Mouse (Mus musculus) CD4-positive, CD25-positive, alpha-beta regulatory T cell (primary cell): Measurements from ENCODE around the gene Birc5. TPM values are rescaled to one million over a fixed set of nuclear protein-coding genes. Genes with fewer than 3 reads are reported as not detected.

Experiments used
- polyA plus RNA-seq: library from polyadenylated mRNA; unstranded; fragments of 100-300 nt; shearing (Covaris generic); gene quantifications from one replicate; pipeline ENCODE4 v1.2.1, GENCODE M21; 2017

Birc5 gene
- polyA plus RNA-seq: 9.7 TPM

DNA sequence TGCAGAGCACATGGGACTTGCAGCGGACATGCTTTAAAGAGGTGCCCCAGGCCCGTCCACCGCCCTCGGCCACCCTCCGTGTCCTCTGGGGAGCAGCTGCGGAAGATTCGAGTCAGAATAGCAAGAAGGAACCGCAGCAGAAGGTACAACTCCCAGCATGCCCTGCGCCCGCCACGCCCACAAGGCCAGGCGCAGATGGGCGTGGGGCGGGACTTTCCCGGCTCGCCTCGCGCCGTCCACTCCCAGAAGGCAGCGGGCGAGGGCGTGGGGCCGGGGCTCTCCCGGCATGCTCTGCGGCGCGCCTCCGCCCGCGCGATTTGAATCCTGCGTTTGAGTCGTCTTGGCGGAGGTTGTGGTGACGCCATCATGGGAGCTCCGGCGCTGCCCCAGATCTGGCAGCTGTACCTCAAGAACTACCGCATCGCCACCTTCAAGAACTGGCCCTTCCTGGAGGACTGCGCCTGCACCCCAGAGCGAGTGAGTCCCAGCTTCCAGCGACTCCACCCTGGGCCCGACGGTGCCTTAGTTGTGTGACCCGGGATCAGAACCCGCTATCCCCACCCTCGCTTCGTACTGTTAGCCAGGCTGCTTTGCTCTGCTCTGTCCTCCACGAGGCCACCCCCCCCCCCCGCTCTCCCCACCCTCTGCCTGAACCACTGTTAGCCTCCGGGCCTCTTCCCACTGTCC is at the start of gene Birc5:
Gene Birc5, plus strand, starts transcription at position 267 of the 687 bp plus-strand sequence.

DNA sequence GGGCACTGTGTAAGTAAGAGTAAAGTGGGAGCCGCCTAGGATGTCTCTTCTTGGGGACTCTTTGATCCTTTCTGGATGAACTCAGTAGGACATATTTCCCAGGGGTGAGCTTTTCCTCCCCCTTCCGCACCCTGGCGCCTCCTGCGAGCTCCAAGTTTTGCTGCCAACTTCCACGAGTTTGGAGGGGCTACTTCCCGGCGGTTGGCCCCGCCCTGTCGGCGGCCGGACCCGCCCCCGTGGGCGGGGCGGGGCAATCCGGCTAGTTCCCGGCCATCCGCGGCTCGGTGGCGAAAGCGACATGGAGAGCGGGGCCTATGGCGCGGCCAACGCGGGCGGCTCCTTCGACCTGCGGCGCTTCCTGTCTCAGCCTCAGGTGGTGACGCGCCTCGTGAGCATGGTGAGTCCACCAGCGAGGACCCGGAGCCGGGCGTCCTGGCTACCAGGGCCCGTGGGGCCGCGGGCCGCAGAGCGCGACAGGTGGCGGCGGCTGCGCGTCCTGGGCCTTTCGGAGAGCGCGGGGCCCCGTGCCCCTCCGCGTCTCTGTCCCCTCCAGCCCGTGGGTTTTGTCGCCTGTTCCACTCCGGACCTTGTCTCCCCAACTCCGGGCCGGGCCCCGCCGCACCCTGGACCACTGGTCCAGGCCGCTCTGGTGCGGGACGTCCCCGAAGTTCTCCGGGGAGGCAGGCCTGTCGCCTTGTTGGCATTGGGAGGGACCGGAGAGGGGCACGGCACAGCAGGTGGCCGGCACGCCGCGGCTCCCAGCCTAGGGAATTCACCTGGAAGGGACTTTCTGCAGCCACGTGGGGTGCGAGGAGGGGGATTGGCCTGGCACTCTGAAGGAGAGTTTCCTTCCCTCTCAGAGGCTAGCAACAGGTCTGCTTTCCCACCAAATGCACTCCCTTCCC is 39.4 kb upstream of the Birc5 start, which contains the start of the genes Gm20708 and Syngr2:
Gene Gm20708, plus strand, starts transcription at position 262 of the 905 bp plus-strand sequence.
Gene Syngr2, plus strand, starts transcription at position 262 of the 905 bp plus-strand sequence.

DNA sequence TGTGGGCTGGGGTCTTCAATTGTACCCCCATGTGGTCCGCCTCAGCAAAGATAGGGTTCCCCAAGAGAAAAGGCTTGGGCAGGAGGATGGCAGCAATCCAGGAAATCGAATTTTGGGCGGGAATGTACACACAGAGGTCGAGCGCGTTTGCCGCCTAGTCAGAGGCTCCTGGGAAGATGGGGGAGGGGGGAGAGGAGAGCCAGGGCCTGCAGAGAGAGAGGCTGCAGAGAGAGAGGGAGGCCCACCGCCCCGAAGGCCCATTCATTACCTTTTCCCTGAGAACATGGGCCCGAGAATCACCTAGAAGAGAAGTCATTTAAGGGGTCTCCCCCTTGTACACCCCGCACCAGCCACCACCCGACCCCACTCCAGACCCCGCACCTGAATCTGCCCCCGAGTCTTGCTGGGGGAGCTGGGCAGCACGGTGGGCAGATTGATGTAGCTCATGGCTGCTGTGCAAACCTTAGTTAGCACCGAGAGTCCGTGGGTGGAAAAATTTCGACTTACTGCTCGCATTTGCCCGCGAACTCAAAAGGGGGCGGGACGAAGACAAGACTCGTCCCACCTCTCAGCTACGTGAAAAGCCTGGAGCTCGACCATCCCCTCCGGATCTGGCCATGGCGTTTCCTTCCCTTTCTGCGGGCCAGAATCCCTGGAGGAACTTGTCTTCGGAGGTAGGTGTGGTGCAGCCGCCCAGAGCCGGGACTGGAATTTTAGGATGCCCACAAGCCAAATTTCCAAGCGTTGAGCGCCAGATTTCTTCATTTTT is 23.5 kb upstream of the Birc5 start, which contains the start of the genes Afmid and Tk1:
Gene Afmid, plus strand, starts transcription at position 592 of the 769 bp plus-strand sequence.
Gene Tk1, minus strand, starts transcription at position 760 of the 769 bp plus-strand sequence.

DNA sequence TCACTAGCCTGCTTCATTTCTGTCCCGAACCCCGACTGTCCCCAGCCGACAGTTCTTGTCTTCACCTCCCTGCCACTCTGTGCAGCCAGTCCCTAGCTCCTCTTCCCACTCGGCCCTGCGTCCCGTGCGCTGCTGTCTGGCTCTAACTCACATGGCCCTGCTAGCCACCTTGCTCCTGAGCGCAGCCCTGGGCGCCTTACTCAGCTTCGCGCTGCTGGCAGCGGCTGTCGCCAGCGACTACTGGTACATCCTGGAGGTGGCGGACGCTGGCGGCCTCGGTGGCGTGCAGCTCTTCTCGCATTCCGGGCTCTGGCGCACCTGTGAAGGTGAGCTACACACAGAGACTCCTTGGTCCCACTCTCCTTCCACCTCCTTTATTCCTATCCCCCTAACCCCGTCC is 11.6 kb downstream of the Birc5 start, which contains the start of gene Tmem235:
Gene Tmem235, plus strand, starts transcription at position 152 of the 400 bp plus-strand sequence.

DNA sequence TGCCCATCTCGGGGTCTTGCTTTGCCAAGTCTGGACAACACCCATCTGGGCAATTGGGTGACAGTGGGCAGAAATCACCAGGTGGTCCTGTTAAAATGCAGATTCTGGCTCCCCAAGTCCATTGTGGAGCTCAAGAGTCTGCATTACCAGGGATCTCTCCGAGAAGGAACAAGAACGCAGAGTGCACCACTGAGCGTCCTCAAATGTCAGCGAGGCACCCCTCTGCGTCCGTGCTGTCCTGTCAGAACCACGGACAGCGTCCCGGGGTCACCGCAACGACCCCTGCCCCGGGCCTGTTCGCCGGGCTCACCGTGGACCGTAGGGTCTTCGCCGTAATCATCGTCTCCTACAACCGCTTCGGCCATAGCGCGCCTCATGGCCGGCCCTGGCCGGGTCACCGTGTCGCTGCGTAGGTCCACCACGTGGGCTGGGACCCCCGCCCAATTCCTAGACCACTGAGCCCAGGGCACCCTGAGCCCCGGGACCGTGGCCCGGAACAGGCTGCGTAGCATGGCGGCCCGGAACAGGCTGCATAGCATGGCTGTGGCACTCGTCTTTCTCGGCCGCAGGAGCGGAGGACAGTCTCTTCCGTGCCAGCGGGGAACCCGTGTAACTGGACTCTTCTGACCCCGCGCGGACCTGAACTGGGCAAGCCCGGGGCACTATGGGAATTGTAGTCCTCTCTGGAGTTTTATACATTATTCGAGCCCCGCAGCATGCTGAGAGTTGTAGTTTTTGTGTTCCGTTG is 24.0 kb downstream of the Birc5 start, which contains the start of gene Tha1:
Gene Tha1, minus strand, starts transcription at position 621 of the 748 bp plus-strand sequence.

Other genes starting within 250 kb of the Birc5 start
- gene Tnrc6c, start 195.0 kb upstream of the Birc5 start, polyA plus RNA-seq: 22.1 TPM
- 146 TPM for gene Tmc8, start 67.2 kb upstream of the Birc5 start, polyA plus RNA-seq
- 164 TPM for gene Tmc6, start 67.1 kb upstream of the Birc5 start, polyA plus RNA-seq
- gene 6030468B19Rik, start 51.6 kb upstream of the Birc5 start, polyA plus RNA-seq: 1.6 TPM
- 3.3 TPM for gene Gm20708, start 39.6 kb upstream of the Birc5 start, polyA plus RNA-seq
- 160 TPM for gene Syngr2, start 39.6 kb upstream of the Birc5 start, polyA plus RNA-seq
- 28.2 TPM for gene Afmid, start 23.3 kb upstream of the Birc5 start, polyA plus RNA-seq
- gene Tk1, start 23.2 kb upstream of the Birc5 start, polyA plus RNA-seq: 27.2 TPM
- not detected for gene Tmem235, start 11.5 kb downstream of the Birc5 start, polyA plus RNA-seq
- gene Tha1, start 24.2 kb downstream of the Birc5 start, polyA plus RNA-seq: 21.4 TPM
- gene Socs3, start 120.8 kb downstream of the Birc5 start, polyA plus RNA-seq: 174 TPM
- 53.6 TPM for gene Pgs1, start 137.0 kb downstream of the Birc5 start, polyA plus RNA-seq